Mouse (Mus musculus) common myeloid progenitor, adult 5-6 weeks (primary cell): ENCODE results near the gene Mn1. TPM values are rescaled to one million over a fixed set of nuclear protein-coding genes. Genes with fewer than 3 reads are reported as not detected.

ENCODE experiments used
- ATAC-seq: replicated peaks from 2 replicates; pipeline ENCODE4 v1.8.0; 2016; ENCODE audit warnings: low read depth, mild to moderate bottlenecking, moderate TSS enrichment, inconsistent platforms; ENCODE audit not compliant: poor library complexity, severe bottlenecking
- total RNA-seq: library from RNA; stranded (forward); fragments of 200-1000, 187-1606 nt; gene quantifications from 2 replicates; pipeline ENCODE4 v1.2.3, GENCODE M21; 2017

The Mn1 gene
- total RNA-seq, 1 experiment from 2014 or later: 1.2 TPM

DNA sequence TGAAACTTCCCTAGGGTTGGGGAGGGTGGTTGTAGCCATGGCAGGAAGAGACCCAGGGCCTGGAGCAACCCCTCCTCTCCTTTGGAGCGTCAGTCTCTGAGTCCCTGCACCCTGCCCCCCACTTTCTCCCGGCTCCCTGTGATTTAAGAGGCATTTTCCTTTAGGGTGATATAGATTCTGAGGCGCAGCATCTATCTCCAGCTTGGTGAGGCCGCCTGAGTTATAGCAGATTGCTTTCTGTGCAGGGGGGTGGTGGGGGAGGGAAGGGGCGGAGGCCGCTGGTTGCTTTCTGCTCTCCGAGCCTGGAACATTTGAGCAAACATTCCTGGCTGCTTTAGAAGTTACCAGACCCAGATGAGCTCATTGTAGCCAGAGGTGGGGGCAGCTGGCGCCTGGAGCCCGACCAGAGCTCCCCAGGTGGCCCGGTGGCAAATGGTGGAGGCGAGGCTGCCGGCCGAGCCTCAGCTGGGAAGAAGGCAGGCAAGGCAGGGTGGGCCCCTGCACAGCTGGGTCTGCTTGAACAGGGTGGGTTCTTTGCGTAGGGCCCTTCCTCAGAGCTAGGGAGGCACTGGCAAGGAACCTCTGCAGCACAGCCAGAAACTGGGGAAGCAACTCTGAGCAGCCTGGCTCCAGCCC, 8.6 kb upstream of the Mn1 start:
- ATAC-seq: no peak

DNA sequence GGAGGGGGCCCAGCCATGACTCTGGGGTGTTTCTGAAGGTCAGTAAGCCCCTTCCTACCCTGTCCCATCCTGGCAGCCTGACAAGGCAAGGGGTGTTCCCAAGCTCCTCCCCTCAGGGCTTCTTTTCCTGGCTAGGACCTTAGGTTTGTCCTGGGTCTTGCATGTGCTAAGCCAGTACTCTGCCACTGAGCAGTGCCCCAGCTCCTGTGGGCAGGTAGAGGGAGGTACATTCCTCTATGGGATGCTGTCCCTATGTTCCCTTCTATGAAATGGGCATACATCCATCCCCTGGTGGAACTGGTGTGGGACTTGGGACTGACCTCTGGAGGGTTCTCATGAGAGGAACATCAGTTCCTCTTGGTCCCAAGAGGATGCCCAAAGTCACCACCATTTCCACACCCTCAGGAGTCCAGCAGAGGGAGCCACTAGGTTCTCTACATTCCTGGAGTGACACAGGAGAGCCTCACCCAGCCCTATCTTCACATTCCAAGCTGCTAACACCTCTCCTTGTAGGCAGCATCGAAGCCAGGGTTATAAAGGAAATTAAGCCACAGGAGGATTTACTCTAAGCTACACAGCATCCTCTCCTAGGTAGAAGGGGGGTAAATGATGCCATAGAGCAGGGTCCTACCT, 7.6 kb upstream of the Mn1 start:
- ATAC-seq: 0 out of 2 replicates have a peak, but pooled peaks have one; percentile 53

DNA sequence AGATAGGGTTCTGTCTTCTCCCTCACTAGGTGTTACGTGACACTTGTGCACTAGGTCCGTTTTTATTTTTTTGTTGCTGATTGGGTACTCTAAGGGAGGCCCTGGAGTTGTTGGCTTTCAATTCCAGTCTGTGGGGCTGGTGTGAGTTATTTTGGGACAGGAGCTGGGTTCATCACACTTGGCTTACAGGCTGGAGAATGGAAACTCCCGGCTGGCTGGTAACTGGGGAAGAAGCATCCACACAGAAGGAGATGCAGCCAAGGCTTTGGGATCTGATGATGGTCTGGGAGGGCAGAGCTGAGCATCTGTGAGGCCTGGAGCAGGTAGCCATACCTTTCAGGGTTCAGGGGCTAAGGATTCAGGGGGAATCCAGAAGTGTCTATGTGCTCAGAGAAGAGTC, 6.5 kb upstream of the Mn1 start:
- ATAC-seq: no peak

DNA sequence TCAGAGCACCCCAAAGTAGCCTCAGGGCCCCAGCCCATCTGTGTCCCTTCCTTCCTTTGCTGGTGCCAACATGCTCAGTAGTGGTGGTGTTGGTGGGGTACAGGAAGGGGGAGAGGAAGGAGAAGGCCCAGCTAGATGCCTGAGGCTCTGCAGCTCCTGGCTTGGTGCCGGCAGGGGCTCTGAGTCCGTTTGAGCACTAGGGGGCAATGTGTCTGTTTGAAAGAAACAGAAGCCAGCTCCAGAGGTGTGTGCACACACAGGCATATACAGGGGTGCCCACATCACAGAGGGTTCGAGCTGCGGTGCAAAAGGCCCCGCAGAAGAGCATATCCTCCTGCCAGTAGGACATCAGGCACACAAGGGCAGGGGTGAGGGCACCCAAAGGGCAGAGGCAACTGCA, 3.0 kb upstream of the Mn1 start:
- ATAC-seq: peak; percentile 78

DNA sequence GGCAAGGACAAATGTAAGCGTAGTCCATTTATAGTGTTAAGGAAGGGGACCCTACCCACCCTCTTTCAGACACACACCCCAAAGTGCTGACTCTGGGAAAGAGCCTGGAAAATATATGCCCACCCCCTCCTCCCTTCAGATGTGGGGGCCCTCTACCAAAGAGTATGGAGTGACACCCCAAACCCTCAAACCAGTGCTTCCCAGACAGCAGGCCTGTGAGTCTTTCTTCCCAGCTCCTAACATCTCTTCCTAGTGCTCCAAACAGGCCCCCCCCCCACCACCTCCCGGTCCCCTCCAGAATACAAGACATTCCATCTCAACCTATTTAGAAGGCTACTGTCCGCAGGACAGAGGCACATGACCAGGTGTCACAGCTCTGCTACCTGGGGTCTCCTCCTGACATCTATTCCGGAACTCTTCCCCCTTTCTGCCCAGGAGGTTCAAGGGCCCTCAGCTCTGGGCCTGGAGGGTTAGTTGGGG, 2.4 kb upstream of the Mn1 start:
- no peak for ATAC-seq

DNA sequence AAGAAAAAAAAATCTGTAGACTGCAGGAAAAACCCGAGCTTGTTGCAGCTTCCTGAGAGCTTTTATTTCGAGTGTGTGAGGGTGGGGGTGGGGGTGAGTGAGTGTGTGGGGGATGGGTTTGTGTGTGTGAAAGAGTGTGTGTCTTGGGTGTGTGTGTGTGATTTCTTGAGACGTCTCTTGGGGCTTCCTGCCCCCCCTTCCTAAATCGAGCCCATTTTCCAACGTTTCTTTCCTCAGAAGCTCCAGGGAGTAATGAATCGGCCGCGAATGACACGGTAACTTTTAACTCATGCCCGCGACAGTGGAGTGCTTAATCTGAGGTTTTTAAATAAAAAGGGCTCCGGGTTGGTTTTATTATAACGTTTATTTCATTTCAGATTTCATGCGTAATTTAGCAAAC, 1.6 kb upstream of the Mn1 start:
- no peak for ATAC-seq

DNA sequence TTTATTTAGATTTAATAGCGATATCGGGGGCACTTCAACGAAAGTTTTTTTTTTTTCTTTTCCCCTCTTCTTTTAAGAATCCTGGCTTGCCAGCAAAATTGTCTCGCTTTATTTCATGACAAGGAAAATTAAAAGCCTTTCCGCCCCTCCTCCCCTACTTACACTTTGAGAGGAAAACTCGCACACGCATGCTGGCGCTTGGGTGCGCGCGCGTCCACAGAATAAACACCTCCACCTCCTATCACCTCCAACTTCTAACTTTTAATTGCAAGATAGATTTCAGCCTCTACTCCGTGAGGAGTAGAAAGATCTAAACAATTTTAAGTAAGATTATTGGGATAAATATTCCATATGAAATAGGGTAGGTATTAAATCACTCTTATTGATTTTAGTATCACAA, 1.1 kb upstream of the Mn1 start:
- no peak for ATAC-seq

DNA sequence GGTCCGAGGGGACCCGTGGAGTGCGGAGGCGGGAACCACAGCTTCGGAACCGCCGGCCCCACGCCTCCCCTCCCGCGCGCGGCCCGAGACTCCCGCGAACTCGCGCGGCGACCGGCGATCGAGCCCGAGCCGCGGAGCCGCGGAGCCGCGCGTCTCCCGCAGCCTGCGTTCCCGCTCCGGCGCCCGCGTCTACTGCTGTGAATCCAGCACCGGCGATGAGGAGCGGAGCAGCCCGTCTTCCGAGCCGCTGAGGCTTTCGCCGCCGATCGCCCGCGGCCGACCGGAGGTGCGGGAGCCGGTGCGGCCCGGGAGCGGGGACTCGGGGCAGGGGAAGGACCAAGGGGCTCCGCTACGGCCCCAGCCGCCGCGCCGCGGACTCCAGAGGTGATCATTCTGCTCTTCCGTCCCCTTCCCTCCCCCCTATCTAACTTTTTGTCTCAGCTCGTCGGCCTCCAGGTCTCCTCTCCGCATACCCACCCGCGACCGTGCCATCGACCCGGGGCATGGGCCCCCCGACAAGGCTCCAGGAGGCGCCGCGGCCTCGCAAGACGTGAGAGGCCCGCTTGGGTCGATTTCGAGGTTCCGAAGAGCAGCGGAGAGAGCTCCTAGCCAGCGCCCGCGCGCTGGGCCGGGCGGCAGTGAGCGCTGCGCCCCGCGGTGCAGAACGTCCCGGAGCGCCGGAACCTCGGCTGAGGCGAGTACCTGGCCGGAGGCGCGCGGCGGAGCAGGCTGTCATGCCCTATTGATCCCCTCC, 393 bp downstream of the Mn1 start:
- no peak for ATAC-seq

DNA sequence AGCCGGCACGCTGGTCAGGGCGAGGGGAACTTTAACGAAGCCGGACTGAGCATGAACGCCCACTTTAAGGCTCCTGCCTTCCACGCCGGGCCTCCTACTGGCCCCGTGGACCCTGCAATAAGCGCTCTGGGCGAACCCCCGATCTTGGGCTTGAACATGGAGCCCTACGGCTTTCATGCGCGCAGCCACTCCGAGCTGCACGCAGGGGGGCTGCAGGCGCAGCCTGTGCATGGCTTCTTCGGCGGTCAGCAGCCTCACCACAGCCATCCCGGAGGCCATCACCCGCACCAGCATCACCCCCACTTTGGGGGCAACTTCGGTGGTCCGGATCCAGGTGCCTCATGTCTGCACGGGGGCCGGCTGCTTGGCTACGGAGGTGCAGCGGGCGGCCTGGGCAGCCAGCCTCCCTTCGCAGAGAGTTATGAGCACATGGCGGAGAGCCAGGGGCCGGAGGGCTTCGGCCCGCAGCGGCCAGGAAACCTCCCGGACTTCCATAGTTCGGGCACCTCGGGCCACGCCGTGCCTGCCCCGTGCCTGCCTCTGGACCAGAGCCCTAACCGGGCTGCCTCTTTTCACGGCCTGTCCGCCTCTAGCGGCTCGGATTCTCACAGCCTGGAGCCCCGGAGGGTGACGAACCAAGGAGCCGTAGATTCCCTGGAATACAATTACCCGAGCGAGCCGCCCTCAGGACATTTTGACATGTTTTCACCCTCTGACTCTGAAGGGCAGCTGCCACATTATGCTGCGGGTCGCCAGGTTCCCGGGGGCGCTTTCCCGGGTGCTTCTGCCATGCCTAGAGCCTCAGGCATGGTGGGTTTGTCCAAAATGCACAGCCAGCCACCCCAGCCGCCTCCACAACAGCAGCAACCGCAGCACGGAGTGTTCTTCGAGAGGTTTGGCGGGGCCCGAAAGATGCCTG, 1.3 kb downstream of the Mn1 start:
- no peak for ATAC-seq

DNA sequence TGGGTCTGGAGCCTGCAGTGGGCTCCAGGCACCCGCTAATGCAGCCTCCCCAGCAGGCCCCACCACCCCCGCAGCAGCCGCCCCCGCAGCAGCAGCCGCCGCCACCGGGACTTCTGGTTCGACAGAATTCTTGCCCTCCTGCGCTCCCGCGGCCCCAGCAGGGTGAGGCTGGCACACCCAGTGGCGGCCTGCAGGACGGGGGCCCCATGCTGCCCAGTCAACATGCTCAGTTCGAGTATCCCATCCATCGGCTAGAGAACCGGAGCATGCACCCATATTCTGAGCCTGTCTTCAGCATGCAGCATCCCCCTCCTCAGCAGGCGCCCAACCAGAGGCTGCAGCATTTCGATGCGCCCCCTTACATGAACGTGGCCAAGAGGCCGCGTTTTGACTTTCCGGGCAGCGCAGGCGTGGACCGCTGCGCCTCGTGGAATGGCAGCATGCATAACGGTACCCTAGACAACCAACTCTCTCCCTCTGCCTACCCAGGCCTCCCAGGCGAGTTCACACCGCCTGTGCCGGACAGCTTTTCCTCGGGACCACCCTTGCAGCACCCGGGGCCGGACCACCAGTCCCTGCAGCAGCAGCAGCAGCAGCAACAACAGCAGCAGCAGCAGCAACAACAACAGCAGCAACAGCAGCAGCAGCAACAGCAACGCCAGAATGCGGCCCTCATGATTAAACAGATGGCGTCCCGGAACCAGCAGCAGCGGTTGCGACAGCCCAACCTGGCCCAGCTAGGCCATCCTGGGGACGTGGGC, 2.1 kb downstream of the Mn1 start:
- no peak for ATAC-seq

DNA sequence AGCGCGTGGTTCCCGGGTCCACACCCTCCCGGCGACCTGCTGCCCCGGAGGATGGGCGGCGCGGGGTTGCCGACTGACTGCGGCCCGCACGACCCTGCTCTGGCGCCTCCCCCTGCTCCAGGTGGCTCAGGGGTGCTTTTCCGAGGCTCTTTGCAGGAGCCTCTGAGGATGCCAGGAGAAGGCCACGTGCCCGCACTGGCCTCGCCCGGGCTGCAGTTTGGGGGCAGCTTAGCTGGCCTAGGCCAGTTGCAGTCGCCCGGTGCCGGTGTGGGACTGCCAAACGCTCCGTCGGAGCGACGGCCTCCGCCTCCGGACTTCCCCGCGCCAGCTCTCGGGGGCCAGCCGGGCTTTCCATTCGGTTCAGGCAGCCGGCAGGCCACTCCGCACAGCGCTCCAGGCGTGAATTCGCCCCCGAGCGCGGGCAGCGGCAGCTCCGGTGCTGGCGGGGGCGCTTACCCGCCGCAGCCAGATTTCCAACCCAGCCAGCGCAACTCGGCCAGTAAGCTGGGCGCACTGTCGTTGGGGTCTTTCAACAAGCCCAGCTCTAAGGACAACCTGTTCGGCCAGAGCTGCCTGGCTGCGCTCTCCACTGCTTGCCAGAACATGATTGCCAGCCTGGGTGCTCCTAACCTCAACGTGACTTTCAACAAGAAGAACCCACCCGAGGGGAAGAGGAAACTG, 3.0 kb downstream of the Mn1 start:
- ATAC-seq: no peak

DNA sequence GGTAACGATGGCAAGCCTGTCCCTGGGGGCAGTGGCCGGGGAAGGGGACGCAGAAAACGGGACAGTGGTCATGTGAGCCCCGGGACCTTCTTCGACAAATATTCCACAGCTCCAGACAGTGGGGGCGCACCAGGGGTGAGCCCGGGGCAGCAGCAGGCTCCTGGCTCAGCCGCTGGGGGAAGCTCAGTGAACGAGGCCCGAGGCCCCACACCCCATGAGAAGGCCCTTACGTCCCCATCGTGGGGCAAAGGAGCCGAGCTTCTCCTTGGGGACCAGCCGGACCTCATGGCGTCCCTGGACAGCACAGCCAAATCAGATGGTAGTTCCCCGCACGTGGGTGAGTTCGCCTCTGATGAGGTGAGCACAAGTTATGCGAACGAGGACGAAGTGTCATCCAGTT, 3.7 kb downstream of the Mn1 start:
- no peak for ATAC-seq

DNA sequence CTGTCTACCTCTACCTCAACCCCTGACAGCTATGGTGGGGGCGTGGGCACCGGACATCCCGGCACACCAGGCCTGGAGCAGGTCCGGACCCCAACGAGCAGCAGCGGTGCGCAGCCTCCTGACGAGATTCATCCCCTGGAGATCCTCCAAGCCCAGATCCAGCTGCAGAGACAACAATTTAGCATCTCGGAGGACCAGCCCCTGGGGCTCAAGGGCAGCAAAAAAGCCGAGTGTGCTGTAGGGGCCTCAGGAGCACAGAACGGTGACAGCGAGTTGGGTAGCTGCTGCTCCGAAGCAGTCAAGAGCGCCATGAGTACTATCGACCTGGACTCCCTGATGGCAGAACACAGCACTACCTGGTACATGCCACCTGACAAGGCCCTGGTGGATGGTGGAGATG, 4.3 kb downstream of the Mn1 start:
- no peak for ATAC-seq

DNA sequence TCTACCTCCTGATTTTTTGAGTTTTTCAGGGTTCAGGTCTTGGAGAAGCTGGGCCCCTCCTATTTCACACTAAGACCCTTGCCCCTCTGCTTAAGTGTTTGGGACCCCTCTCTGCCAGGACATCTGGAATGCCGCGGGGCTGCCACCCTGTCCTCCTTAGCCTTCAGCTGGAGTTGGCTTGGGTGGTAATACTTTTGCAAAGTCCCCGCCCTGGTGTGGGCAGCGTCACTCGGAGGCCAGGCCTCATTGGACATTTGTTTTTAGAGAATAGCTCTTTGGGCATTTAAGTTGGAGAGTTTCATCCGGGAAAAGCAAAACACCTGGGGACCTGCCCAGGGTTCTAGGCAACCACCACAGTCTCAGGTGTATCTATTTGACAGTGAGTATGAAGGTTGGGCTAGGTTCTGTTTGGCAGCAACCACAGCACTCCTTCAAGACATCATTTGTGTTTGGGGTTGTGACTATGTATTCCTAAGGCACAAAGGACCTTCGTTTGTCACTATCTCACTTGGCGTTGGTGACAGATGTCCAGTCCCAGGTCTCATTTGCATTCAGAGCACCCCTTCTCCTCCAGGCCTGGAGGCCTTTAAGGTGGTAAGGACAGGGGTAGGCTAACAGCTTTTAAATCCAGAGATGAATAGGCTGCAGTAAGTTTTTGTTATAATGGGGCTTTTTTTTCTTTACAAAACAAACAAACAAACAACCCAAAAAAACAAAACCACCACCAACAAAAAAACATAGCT, 5.1 kb downstream of the Mn1 start:
- ATAC-seq: no peak

DNA sequence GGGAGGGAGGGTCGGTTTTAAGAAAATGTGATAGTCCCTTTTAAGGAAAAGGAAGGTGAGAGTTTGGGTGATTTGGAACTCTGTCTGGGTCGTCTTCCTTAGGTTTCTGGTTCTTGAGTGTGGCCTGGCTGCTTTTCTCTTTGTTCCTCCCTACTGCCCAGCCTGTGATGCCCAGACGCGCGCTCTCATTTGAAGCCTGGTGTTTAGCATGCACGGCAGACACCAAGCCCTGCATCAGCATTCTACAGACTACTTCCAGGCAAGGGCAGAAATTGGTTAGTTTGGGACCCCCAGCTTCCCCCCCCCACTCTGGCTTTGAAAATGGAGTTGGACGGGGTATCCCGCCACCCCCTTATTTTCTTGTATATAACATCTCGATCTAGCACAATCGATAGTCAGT, 5.8 kb downstream of the Mn1 start:
- no peak for ATAC-seq

DNA sequence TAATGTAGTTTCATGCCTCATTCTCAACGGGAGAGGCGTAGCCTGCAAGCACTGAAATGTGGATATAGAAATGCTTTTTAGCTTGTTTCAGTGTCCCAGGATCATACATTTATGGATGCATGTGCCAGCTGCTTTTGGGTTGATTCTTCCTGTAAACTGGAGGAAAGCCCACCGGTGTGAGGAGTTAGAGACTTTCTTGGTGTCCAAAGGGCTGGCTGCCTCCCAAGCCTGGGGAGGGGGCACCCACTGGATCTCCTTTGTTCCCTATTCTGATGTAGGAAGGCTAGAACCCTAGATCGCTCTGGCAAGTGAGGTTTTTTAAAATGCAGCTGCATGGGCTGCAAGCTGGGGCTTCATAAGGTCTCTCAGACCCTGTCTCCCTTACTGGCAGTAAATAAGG, 6.5 kb downstream of the Mn1 start:
- ATAC-seq: no peak

DNA sequence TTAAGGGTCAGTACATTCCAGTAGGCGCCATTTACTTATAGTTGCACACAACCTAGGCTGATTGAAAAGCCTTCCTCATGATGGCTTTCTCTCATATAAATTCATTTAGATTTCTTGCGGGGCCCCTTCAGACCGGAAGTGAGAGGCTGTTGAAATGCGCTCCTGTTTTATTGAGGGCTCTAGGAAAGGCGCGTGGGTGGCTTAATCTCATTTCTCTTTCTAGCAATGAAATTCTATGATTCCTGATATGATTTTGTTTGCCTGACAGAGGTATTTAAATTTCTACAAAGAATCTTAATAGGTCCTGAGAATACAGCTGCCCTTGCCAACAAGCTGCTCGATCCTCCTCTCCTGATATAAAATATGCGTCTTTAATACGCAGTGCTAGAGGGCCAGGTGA, 8.7 kb downstream of the Mn1 start:
- ATAC-seq: no peak

DNA sequence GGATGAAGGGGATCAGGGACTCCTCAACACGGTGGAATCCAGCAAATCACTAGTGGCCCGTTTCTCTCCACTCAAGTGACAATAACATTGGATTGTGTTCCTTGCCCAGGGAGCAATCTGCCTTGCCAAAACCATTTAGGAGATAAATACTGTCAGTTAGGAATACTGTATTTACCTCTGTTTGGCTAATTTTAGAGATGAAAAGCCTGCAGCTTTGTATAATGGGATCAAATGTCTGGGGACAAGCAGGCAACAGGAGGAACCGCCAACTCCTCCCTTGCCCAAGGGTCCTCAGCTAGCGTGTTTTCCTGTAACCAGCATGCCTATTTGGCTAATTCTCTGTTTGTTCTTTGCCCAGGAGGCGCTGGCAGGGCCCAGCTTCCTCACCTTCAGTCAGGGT, 9.1 kb downstream of the Mn1 start:
- no peak for ATAC-seq
